28 mouse cellular contexts compared by ENCODE assay signal in the genomic region with DNA sequence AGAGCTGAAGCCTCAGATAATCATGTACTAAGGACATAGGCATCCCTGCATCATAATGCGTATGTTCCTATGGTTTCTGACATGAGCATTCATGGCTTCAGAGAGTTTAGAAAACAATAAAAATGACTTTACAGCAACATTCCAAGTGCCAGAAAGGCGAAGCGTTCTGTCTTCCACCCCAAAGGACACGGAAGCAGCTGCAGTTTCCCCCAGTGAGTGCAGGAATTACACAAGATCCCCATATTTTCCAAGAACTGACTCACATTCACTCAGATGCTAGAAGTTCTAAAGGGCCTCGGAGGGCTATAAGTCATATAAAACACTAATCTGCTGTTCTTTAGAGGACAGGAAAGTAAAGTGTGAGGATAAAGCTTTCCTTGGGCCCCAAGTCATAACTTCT.
DNase-seq lines count a peak whose midpoint lies in the region; ATAC-seq and TF ChIP-seq lines count a peak whose summit lies in the region.
"Had no signal": no experiment of that assay in that cellular context is flagged by ENCODE, and none has a peak within 500 bp of the region (broad histone marks: within the 10 kb centered on the region; RNA-seq: fewer than 3 reads in every experiment).

No protein-coding gene starts in this region.

- H3K27me3 ChIP-seq in lung, postnatal 0 days (replicated peaks; ENCODE audit: insufficient read depth, low read length), result no peaks in the 10 kb centered on the region
- H3K27me3 ChIP-seq in limb, embryonic 12.5 days, result no peaks in the 10 kb centered on the region; the same call in 1 of the 2 replicates
- H3K27me3 ChIP-seq: embryonic facial prominence, embryonic 12.5 days; embryonic facial prominence, embryonic 15.5 days; forebrain, embryonic 15.5 days; heart, embryonic 12.5 days; heart, embryonic 15.5 days; hindbrain, embryonic 12.5 days had no signal

- H3K4me2 ChIP-seq in lung, postnatal 0 days (replicated peaks; ENCODE audit: low read depth, low read length), result no peak overlapping the region
- no peak overlapping the region for H3K4me2 ChIP-seq in limb, embryonic 12.5 days
- H3K4me2 ChIP-seq: embryonic facial prominence, embryonic 12.5 days; embryonic facial prominence, embryonic 15.5 days; forebrain, embryonic 12.5 days; forebrain, embryonic 15.5 days; heart, embryonic 12.5 days; heart, embryonic 15.5 days; hindbrain, embryonic 12.5 days; hindbrain, embryonic 15.5 days had no signal

- ATAC-seq in lung, postnatal 0 days, result 0 out of 2 replicates have a peak, but pooled peaks have one; percentile 40
- no peak for ATAC-seq in limb, embryonic 12.5 days (ENCODE audit: insufficient number of reproducible peaks, insufficient read depth, low FRiP score, low TSS enrichment, low read depth)
- ATAC-seq: activated CD4-positive, CD25-positive, alpha-beta regulatory T cell, adult 4 months; forebrain, embryonic 15.5 days had no signal

- H3K27ac ChIP-seq in lung, postnatal 0 days (ENCODE audit: low read length), result no peak overlapping the region
- peak overlapping the region; percentile 31; the same call in 1 of the 2 replicates for H3K27ac ChIP-seq in limb, embryonic 12.5 days
- H3K27ac ChIP-seq: embryonic facial prominence, embryonic 12.5 days; embryonic facial prominence, embryonic 15.5 days; forebrain, embryonic 12.5 days; forebrain, embryonic 15.5 days; heart, embryonic 15.5 days; hindbrain, embryonic 12.5 days; hindbrain, embryonic 15.5 days had no signal

- no peak overlapping the region for H3K4me3 ChIP-seq in lung, postnatal 0 days (ENCODE audit: low read depth, low read length)
- no peak overlapping the region for H3K4me3 ChIP-seq in limb, embryonic 12.5 days (replicated peaks)
- H3K4me3 ChIP-seq: embryonic facial prominence, embryonic 12.5 days; embryonic facial prominence, embryonic 15.5 days; erythroblast, embryonic 14.5 days; forebrain, embryonic 12.5 days; forebrain, embryonic 15.5 days; heart, embryonic 12.5 days; heart, embryonic 15.5 days; hindbrain, embryonic 12.5 days; hindbrain, embryonic 15.5 days had no signal

- TF ChIP-seq CTCF in lung, postnatal 0 days (IDR thresholded peaks at IDR 0.05), result no peak

- no peaks in the 10 kb centered on the region for H3K9me3 ChIP-seq in lung, postnatal 0 days (ENCODE audit: low read length)
- no peaks in the 10 kb centered on the region for H3K9me3 ChIP-seq in limb, embryonic 12.5 days
- H3K9me3 ChIP-seq: embryonic facial prominence, embryonic 12.5 days; embryonic facial prominence, embryonic 15.5 days; forebrain, embryonic 12.5 days; forebrain, embryonic 15.5 days; heart, embryonic 12.5 days; heart, embryonic 15.5 days; hindbrain, embryonic 12.5 days; hindbrain, embryonic 15.5 days had no signal

- 65% methylated on average over 5 of the region's 5 CpGs for WGBS in lung, postnatal 0 days
- 56% methylated on average over 5 of the region's 5 CpGs for WGBS in limb, embryonic 12.5 days

- H3K36me3 ChIP-seq in lung, postnatal 0 days (ENCODE audit: insufficient read depth, low read length), result no peaks in the 10 kb centered on the region
- no peaks in the 10 kb centered on the region for H3K36me3 ChIP-seq in limb, embryonic 12.5 days
- H3K36me3 ChIP-seq: embryonic facial prominence, embryonic 12.5 days; embryonic facial prominence, embryonic 15.5 days; forebrain, embryonic 12.5 days; forebrain, embryonic 15.5 days; heart, embryonic 12.5 days; heart, embryonic 15.5 days; hindbrain, embryonic 12.5 days; hindbrain, embryonic 15.5 days had no signal

- no peak for TF ChIP-seq EP300 in lung, postnatal 0 days (IDR thresholded peaks at IDR 0.05)

- DNase-seq in gastrocnemius, adult 18-20 months (ENCODE audit: low spot score), result peak; percentile 1
- DNase-seq in gastrocnemius, postnatal 4 days (ENCODE audit: low spot score in 2 of 2), result no peak
- peak; percentile 54 for DNase-seq in lung, postnatal 0 days (ENCODE audit: low spot score)
- DNase-seq in lung, postnatal 4 days, result no peak
- DNase-seq in skeletal muscle tissue, adult 2 months (ENCODE audit: low read depth, low spot score), result peak; percentile 30
- DNase-seq in adrenal gland, adult 8-10 months, result no peak
- DNase-seq in thymus, postnatal 0 days (ENCODE audit: low spot score), result no peak
- DNase-seq: adrenal gland, postnatal 10 days; adrenal gland, postnatal 36 days; cerebellum, adult 18-20 months; cerebellum, adult 9-10 months; cerebellum, postnatal 14 days; gastrocnemius, postnatal 10 days; gastrocnemius, postnatal 36 days; heart, adult 18-20 months; heart, postnatal 10 days; heart, postnatal 4 days had no signal

- H3K4me1 ChIP-seq in lung, postnatal 0 days (ENCODE audit: insufficient read depth, low read depth, low read length), result no peaks in the 10 kb centered on the region
- peaks cover 58% of the 10 kb centered on the region for H3K4me1 ChIP-seq in limb, embryonic 12.5 days (replicated peaks)
- H3K4me1 ChIP-seq: embryonic facial prominence, embryonic 15.5 days; forebrain, embryonic 12.5 days; forebrain, embryonic 15.5 days; heart, embryonic 12.5 days; heart, embryonic 15.5 days; hindbrain, embryonic 15.5 days had no signal

- no peak overlapping the region for H3K9ac ChIP-seq in lung, postnatal 0 days (replicated peaks; ENCODE audit: low read depth)
- H3K9ac ChIP-seq in limb, embryonic 12.5 days (replicated peaks), result no peak overlapping the region
- H3K9ac ChIP-seq: embryonic facial prominence, embryonic 12.5 days; embryonic facial prominence, embryonic 15.5 days; forebrain, embryonic 12.5 days; forebrain, embryonic 15.5 days; heart, embryonic 12.5 days; heart, embryonic 15.5 days; hindbrain, embryonic 12.5 days; hindbrain, embryonic 15.5 days had no signal

Comparison
In these comparisons a context has a peak if more than half of its experiments do, and no peak if none do; other contexts are left out.
1. DNase-seq: peak in gastrocnemius, adult 18-20 months (single experiment), lung, postnatal 0 days (single experiment) and skeletal muscle tissue, adult 2 months (single experiment); none in gastrocnemius, postnatal 4 days (0 of 2), lung, postnatal 4 days (0 of 2), adrenal gland, adult 8-10 months (single experiment) and thymus, postnatal 0 days (single experiment).